Mouse (Mus musculus) E14TG2a.4 (cell line): ENCODE measurements around the gene Rala.

Experiments used
- CTCF ChIP-seq: conservative IDR thresholded peaks from 2 replicates; pipeline ENCODE4 v1.5.1; 2014; ENCODE audit warnings: low read length
- NANOG ChIP-seq: IDR thresholded peaks from 2 replicates; pipeline ENCODE4 v1.6.1; 2014; ENCODE audit warnings: borderline replicate concordance, low read length, mixed read lengths

GRCm38 (mm10) chr13:17954282-17954681 is 10.2 kb upstream of the Rala start:
- TF ChIP-seq CTCF (no peak), NANOG (no peak)
